Mouse (Mus musculus) small intestine, adult 2 months (tissue): Measurements from ENCODE around the gene Adra1b. TPM values are rescaled to one million over a fixed set of nuclear protein-coding genes. Genes with fewer than 3 reads are reported as not detected.

Source experiments
- H3K27ac ChIP-seq: fragments of 200-500 bp; 2 replicates; pipeline ENCODE4 v1.5.1; 2012; ENCODE audit warnings: low read depth, low read length, control low read depth, inconsistent platforms; ENCODE audit not compliant: insufficient read depth
- H3K27me3 ChIP-seq: fragments of 200-500 bp; 2 replicates; pipeline ENCODE4 v1.6.1; 2012; ENCODE audit warnings: mild to moderate bottlenecking, moderate library complexity, low read length, inconsistent platforms; ENCODE audit not compliant: control insufficient read depth, insufficient read depth
- H3K36me3 ChIP-seq: fragments of 200-500 bp; 2 replicates; pipeline ENCODE4 v1.6.1; 2012; ENCODE audit warnings: mild to moderate bottlenecking, low read length, control low read depth, inconsistent platforms; ENCODE audit not compliant: control insufficient read depth, insufficient read depth
- H3K4me1 ChIP-seq: fragments of 200-500 bp; 2 replicates; pipeline ENCODE4 v1.6.1; 2012; ENCODE audit warnings: low read length, inconsistent platforms, mixed read lengths; ENCODE audit not compliant: control insufficient read depth, insufficient read depth, insufficient read length
- H3K4me3 ChIP-seq: fragments of 200-500 bp; 2 replicates; pipeline ENCODE4 v1.5.1; 2012; ENCODE audit warnings: low read depth, mild to moderate bottlenecking, control low read depth, inconsistent platforms, low read length, moderate library complexity
- CTCF ChIP-seq: fragments of 200-500 bp; IDR thresholded peaks from 2 replicates; pipeline ENCODE4 v1.5.1; 2012; ENCODE audit warnings: low read depth, mild to moderate bottlenecking, control low read depth, inconsistent platforms, low read length, moderate library complexity, mixed read lengths; ENCODE audit not compliant: insufficient replicate concordance, insufficient read length; ENCODE audit errors: extremely low read depth
- POLR2A ChIP-seq: fragments of 200-500 bp; IDR thresholded peaks from 2 replicates; pipeline ENCODE4 v1.6.1; 2012; ENCODE audit warnings: low read depth, mild to moderate bottlenecking, control low read depth, inconsistent platforms, low read length, moderate library complexity
- WGBS: fragments of 180-500 bp; shearing (Covaris S2); methylation state at CpG from one replicate; pipeline ENCODE4 v1.1.7; 2018; 5-methylcytosine and 5-hydroxymethylcytosine counted together
- polyA plus RNA-seq: library from polyadenylated mRNA; depleted of rRNA; stranded (reverse); fragments of >200 nt; gene quantifications from 2 replicates; pipeline ENCODE4 v1.2.3, GENCODE M21; 2012

The Adra1b gene
- polyA plus RNA-seq, 1 experiment: 1.6 TPM

GRCm38 (mm10) chr11:43895323-43895722 is 5.7 kb downstream of the Adra1b start:
- H3K27ac ChIP-seq: no peak overlapping the region
- no peak for TF ChIP-seq POLR2A
- TF ChIP-seq CTCF: no peak
- no peak overlapping the region for H3K4me3 ChIP-seq
- H3K4me1 ChIP-seq: no peaks in the 10 kb centered on the region
- no peaks in the 10 kb centered on the region for H3K27me3 ChIP-seq
- WGBS: 54% methylated on average over 2 of the region's 2 CpGs
- no peaks in the 10 kb centered on the region for H3K36me3 ChIP-seq

DNA sequence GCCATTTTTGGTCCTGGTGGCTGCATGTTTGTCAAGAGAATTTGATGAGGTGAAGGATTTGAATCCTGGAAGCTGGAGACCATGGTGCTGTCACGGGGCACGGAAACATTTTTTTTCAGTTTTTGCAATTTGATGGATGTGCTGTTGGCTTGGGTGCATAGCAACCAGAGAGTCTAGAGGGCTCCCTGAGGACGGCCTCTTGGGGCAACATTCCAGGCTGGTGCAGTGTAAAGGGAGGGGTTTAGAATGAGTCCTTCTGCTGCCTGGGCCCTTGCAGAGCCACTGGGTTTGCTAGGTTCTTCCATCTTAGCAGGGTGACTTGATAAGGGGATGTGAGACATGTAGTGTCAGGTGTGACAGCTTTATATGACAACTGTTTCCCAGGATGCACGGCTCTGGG is 8.5 kb downstream of the Adra1b start:
- H3K4me1 ChIP-seq: no peaks in the 10 kb centered on the region
- TF ChIP-seq CTCF: no peak
- no peak for TF ChIP-seq POLR2A
- no peak overlapping the region for H3K4me3 ChIP-seq
- no peak overlapping the region for H3K27ac ChIP-seq
- no peaks in the 10 kb centered on the region for H3K27me3 ChIP-seq
- 56% methylated on average over 4 of the region's 4 CpGs for WGBS
- no peaks in the 10 kb centered on the region for H3K36me3 ChIP-seq

DNA sequence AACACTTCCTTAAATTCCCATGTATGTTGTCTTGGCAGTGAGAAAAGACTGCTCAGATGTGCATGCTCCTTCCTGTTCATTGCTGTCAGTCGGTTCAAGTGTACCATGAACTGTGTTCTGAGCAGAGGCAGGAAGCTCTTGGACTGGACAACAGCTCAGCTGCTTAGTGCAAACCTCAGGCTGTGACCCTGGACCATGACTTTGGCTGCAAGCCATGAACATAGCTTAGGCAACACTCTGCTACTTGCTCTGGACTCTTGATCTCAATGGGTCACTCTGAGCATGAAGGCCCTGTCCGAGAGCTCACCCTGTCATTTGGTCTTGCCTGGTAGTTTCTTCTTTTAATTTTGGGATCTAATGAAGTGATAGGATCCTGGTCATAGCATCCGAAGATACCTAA is 9.6 kb downstream of the Adra1b start:
- H3K4me1 ChIP-seq: no peaks in the 10 kb centered on the region
- no peak for TF ChIP-seq POLR2A
- no peak for TF ChIP-seq CTCF
- no peak overlapping the region for H3K4me3 ChIP-seq
- no peaks in the 10 kb centered on the region for H3K36me3 ChIP-seq
- WGBS: 83% methylated on average over 3 of the region's 3 CpGs
- no peak overlapping the region for H3K27ac ChIP-seq
- H3K27me3 ChIP-seq: no peaks in the 10 kb centered on the region

DNA sequence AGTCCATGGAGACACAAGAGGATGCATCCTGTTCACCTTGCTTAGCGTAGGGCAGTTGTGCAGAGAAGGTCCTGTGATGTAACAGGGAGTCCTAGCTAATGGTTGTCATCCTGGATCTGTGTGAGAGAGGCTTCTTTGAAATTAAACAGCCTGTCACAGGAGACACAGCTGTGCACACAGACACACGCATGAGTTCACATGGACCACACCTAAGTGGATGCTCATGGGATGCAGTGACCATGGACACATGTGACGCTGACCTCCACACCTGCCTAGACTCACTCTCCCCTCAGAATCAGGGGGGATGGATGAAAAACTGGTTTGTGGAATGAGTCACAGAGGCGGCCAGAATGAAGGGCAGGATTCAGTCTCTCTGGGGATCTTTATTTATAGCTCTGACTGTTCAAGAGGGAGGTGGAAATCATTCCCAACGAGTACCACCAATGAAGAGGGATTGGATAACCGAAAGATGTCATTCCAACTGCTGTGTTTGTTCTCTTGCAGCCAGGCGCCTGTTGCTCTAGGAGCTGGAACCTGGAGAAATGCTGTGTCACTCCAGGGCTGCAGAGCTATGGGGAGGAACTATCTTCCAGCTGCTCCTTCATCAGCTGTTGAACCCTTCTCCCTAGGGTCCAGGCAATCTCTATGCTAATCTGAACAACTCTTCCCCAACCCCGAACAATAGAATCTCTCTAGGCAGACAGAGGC is 11.6 kb downstream of the Adra1b start:
- TF ChIP-seq POLR2A (no peak), CTCF (no peak)
- Histone ChIP-seq H3K36me3 (no peaks in the 10 kb centered on the region), H3K4me3 (no peak overlapping the region), H3K27me3 (no peaks in the 10 kb centered on the region), H3K27ac (no peak overlapping the region), H3K4me1 (no peaks in the 10 kb centered on the region)
- 61% methylated on average over 8 of the region's 8 CpGs for WGBS

DNA sequence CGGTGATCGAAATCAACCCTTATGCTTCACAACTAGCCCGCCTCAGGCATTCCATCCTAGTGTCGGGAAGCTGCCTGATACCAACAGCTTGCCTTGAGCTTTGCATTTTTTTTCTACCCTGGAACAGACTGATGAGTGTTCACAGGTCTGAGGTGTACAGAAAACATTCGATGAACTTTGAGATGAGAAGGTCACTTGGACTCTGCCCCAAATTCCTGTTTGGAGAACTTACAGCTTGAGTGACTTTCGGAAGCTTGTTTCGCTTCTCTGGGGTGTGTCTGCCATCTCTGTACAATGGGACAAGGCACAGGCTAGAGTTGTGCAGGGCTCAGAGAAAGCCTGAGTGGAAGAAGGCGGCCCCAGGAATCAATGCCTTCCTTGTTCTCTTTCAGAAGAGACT is 12.3 kb downstream of the Adra1b start:
- Histone ChIP-seq H3K36me3 (no peaks in the 10 kb centered on the region), H3K27ac (no peak overlapping the region), H3K4me1 (no peaks in the 10 kb centered on the region), H3K4me3 (no peak overlapping the region), H3K27me3 (no peaks in the 10 kb centered on the region)
- 74% methylated on average over 8 of the region's 8 CpGs for WGBS
- TF ChIP-seq CTCF: no peak
- TF ChIP-seq POLR2A: no peak

DNA sequence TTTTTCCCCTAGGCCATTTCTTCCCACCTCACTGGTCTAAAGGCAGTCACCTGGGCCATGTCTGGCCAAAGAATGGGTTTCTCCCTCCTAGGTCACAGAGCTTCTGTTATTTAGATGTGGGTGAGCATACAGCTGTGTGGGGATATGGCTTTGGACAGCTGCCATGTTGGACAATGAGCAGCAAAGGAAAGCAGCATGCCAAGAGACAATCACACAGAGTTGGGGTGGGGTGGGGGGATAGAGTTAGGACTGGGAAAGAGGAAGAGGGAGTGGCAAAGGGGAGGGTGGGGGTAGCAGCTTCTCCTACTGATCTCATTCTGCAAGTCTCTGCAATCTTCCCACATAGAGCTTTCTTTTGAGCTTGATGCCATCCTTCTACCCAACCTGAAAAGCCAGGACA is 13.4 kb downstream of the Adra1b start:
- Histone ChIP-seq H3K4me3 (no peak overlapping the region), H3K27me3 (no peaks in the 10 kb centered on the region), H3K27ac (no peak overlapping the region), H3K4me1 (no peaks in the 10 kb centered on the region), H3K36me3 (no peaks in the 10 kb centered on the region)
- no peak for TF ChIP-seq POLR2A

DNA sequence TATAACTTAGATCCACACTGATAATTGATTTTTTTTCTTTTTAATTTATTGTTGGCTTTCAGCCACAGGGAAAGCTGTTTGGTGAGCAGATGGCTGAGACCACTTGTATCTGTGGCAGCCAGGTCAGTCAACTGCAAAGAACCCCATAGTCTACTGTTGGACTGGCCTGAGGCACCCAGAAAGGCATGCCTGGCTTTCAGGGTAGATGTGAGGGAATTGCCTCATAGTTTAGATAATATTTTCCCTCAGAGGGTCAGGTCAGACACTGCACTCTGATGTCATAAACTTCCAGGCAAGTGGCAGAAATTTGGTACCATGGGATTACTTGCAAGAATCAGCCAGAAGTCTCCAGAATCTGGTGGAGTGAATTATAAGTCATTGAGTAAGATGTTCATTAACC is 16.5 kb downstream of the Adra1b start:
- H3K36me3 ChIP-seq: no peaks in the 10 kb centered on the region
- no peaks in the 10 kb centered on the region for H3K27me3 ChIP-seq
- TF ChIP-seq CTCF: no peak
- TF ChIP-seq POLR2A: no peak
- no peak overlapping the region for H3K4me3 ChIP-seq
- no peaks in the 10 kb centered on the region for H3K4me1 ChIP-seq
- H3K27ac ChIP-seq: no peak overlapping the region
